Mouse (Mus musculus): ENCODE data around the gene Dnah1. TPM values are rescaled to one million over a fixed set of nuclear protein-coding genes. Genes with fewer than 3 reads are reported as not detected.

The Dnah1 gene
- polyA plus RNA-seq, 1 experiment = 0.02 TPM

GRCm38 (mm10) chr14:31250222-31251083, 73.2 kb downstream of the Dnah1 start:
- TF ChIP-seq MYOG (IDR thresholded peaks at IDR 0.05; ENCODE audit: control insufficient read depth in 1 of 3, insufficient read depth in 1 of 3, insufficient read length in 2 of 3, low read depth in 2 of 3) (no peak), SRF (IDR thresholded peaks at IDR 0.05; ENCODE audit: control insufficient read depth, insufficient read length, low read depth) (no peak)
- H3K4me3 ChIP-seq = peak overlapping the region; percentile 89
- peaks cover 21% of the 10 kb centered on the region for H3K79me2 ChIP-seq (ENCODE audit: control insufficient read depth, insufficient read depth)
- H3ac ChIP-seq (ENCODE audit: control insufficient read depth, insufficient read length) = peak overlapping the region; percentile 69
- H3K27me3 ChIP-seq (ENCODE audit: control insufficient read depth, insufficient read depth, insufficient read length) = no peaks in the 10 kb centered on the region
- H3K4me2 ChIP-seq (ENCODE audit: low read depth) = peak overlapping the region; percentile 76
- H3K36me3 ChIP-seq (ENCODE audit: control insufficient read depth, insufficient read depth) = peaks cover 24% of the 10 kb centered on the region

DNA sequence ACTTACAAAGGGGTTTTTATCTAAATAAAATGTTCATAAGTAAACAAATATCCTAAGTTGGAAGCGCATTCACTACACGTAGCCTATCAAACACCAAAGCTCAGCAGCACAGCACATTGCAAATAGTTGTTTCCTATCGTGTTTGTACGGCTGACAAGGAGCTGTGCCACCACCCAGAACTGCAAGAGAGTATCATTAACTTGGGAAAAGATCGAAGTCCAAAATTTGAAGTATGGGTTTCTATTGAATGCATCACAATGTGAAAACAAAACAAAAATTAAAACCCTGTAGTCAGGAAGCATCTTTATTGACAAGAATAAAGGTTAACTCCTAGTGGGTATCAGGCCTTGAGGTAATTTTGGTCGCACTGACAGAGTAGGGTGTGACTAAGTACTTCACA, 75.3 kb downstream of the Dnah1 start:
- H3K79me2 ChIP-seq (ENCODE audit: control insufficient read depth, insufficient read depth) = peaks cover 20% of the 10 kb centered on the region
- no peak overlapping the region for H3K4me3 ChIP-seq
- TF ChIP-seq MYOG (IDR thresholded peaks at IDR 0.05; ENCODE audit: control insufficient read depth in 1 of 3, insufficient read depth in 1 of 3, insufficient read length in 2 of 3, low read depth in 2 of 3) (no peak), MYOD1 (IDR thresholded peaks at IDR 0.05; ENCODE audit: control insufficient read depth in 1 of 3, insufficient read length in 2 of 3, low read depth in 2 of 3) (no peak), POLR2A (IDR thresholded peaks at IDR 0.05; ENCODE audit: insufficient read length, low read depth) (no peak), USF1 (IDR thresholded peaks at IDR 0.05; ENCODE audit: low read depth) (no peak), TCF12 (IDR thresholded peaks at IDR 0.05; ENCODE audit: insufficient read depth, poor library complexity, severe bottlenecking) (no peak), SRF (IDR thresholded peaks at IDR 0.05; ENCODE audit: control insufficient read depth, insufficient read length, low read depth) (no peak), CEBPB (IDR thresholded peaks at IDR 0.05; ENCODE audit: insufficient read depth, poor library complexity, severe bottlenecking) (no peak), E2F4 (IDR thresholded peaks at IDR 0.05; ENCODE audit: insufficient read depth) (no peak), REST (IDR thresholded peaks at IDR 0.05; ENCODE audit: insufficient read depth, insufficient read length) (no peak)

DNA sequence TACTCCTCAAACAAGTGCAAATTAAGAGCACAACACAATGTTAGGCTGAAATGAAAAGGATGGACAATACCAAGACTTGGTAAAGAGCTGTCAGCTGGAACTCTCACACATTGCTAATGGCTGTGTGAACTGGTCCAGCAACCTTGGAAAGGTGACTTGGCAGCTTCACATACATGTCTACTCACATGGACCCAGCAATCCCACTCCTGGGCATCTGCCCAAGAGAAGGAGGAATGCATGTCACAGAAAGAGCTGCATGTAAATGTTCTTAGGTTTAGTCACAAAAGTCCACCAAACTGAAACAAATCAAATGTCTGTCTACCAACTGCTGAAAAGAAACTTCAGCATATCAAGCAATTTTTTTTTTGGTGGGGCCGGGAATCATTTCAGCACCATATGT, 77.8 kb downstream of the Dnah1 start:
- no peak for TF ChIP-seq USF1 (IDR thresholded peaks at IDR 0.05; ENCODE audit: low read depth)
- TF ChIP-seq POLR2AphosphoS2 (IDR thresholded peaks at IDR 0.05; ENCODE audit: insufficient read length, low read depth) = no peak
- no peak for TF ChIP-seq SRF (IDR thresholded peaks at IDR 0.05; ENCODE audit: control insufficient read depth, insufficient read length, low read depth)
- TF ChIP-seq POLR2A (IDR thresholded peaks at IDR 0.05; ENCODE audit: insufficient read length, low read depth) = no peak
- no peak for TF ChIP-seq E2F4 (IDR thresholded peaks at IDR 0.05; ENCODE audit: insufficient read depth)
- TF ChIP-seq CEBPB (IDR thresholded peaks at IDR 0.05; ENCODE audit: insufficient read depth, poor library complexity, severe bottlenecking) = no peak
- TF ChIP-seq REST (IDR thresholded peaks at IDR 0.05; ENCODE audit: insufficient read depth, insufficient read length) = no peak
- no peak for TF ChIP-seq TCF3 (IDR thresholded peaks at IDR 0.05; ENCODE audit: insufficient read length, low read depth)
- no peak for TF ChIP-seq MAX (IDR thresholded peaks at IDR 0.05; ENCODE audit: low read depth)
- TF ChIP-seq TCF12 (IDR thresholded peaks at IDR 0.05; ENCODE audit: insufficient read depth, poor library complexity, severe bottlenecking) = no peak
- no peak for TF ChIP-seq MYOD1 (IDR thresholded peaks at IDR 0.05; ENCODE audit: control insufficient read depth in 1 of 3, insufficient read length in 2 of 3, low read depth in 2 of 3)
- no peak for TF ChIP-seq MYOG (IDR thresholded peaks at IDR 0.05; ENCODE audit: control insufficient read depth in 1 of 3, insufficient read depth in 1 of 3, insufficient read length in 2 of 3, low read depth in 2 of 3)
- no peak overlapping the region for H3K4me3 ChIP-seq
- no peak overlapping the region for H3ac ChIP-seq (ENCODE audit: control insufficient read depth, insufficient read length)
- no peaks in the 10 kb centered on the region for H3K79me2 ChIP-seq (ENCODE audit: control insufficient read depth, insufficient read depth)
- H3K4me2 ChIP-seq (ENCODE audit: low read depth) = no peak overlapping the region
- no peaks in the 10 kb centered on the region for H3K36me3 ChIP-seq (ENCODE audit: control insufficient read depth, insufficient read depth)
- H3K27me3 ChIP-seq (ENCODE audit: control insufficient read depth, insufficient read depth, insufficient read length) = no peaks in the 10 kb centered on the region

More for the DNA sequence above, 75.3 kb downstream of the Dnah1 start:
- Histone ChIP-seq H3K27me3 (ENCODE audit: control insufficient read depth, insufficient read depth, insufficient read length) (no peaks in the 10 kb centered on the region), H3K4me2 (ENCODE audit: low read depth) (no peak overlapping the region), H3ac (ENCODE audit: control insufficient read depth, insufficient read length) (no peak overlapping the region), H3K36me3 (ENCODE audit: control insufficient read depth, insufficient read depth) (peaks cover 6% of the 10 kb centered on the region)

DNA sequence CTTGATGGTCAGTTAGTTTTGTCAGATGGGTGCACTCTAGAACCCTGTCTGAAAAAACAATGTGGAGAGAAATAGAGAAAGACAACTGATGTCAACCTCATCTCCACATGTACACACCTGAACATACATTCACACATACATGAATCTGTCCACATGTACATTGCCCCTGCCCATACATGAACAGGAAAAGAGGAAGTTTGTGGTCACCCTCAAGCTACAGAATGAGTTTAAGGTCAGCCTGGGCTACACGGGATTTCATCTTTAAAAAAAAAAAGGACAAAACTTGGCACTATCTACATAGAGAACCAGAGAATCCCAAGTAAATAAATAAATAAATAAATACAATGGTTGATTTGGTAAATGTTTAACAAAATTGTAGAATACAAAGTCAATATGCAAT, 78.9 kb downstream of the Dnah1 start:
- Histone ChIP-seq H3K4me2 (ENCODE audit: low read depth) (no peak overlapping the region), H3ac (ENCODE audit: control insufficient read depth, insufficient read length) (no peak overlapping the region), H3K27me3 (ENCODE audit: control insufficient read depth, insufficient read depth, insufficient read length) (no peaks in the 10 kb centered on the region), H3K36me3 (ENCODE audit: control insufficient read depth, insufficient read depth) (no peaks in the 10 kb centered on the region), H3K4me3 (no peak overlapping the region), H3K79me2 (ENCODE audit: control insufficient read depth, insufficient read depth) (no peaks in the 10 kb centered on the region)
- no peak for TF ChIP-seq CEBPB (IDR thresholded peaks at IDR 0.05; ENCODE audit: insufficient read depth, poor library complexity, severe bottlenecking)
- TF ChIP-seq REST (IDR thresholded peaks at IDR 0.05; ENCODE audit: insufficient read depth, insufficient read length) = no peak
- TF ChIP-seq POLR2AphosphoS2 (IDR thresholded peaks at IDR 0.05; ENCODE audit: insufficient read length, low read depth) = no peak
- TF ChIP-seq TCF12 (IDR thresholded peaks at IDR 0.05; ENCODE audit: insufficient read depth, poor library complexity, severe bottlenecking) = no peak
- no peak for TF ChIP-seq POLR2A (IDR thresholded peaks at IDR 0.05; ENCODE audit: insufficient read length, low read depth)
- TF ChIP-seq TCF3 (IDR thresholded peaks at IDR 0.05; ENCODE audit: insufficient read length, low read depth) = no peak
- no peak for TF ChIP-seq MAX (IDR thresholded peaks at IDR 0.05; ENCODE audit: low read depth)
- TF ChIP-seq MYOG (IDR thresholded peaks at IDR 0.05; ENCODE audit: control insufficient read depth in 1 of 3, insufficient read depth in 1 of 3, insufficient read length in 2 of 3, low read depth in 2 of 3) = no peak
- TF ChIP-seq SRF (IDR thresholded peaks at IDR 0.05; ENCODE audit: control insufficient read depth, insufficient read length, low read depth) = no peak
- TF ChIP-seq E2F4 (IDR thresholded peaks at IDR 0.05; ENCODE audit: insufficient read depth) = no peak
- no peak for TF ChIP-seq USF1 (IDR thresholded peaks at IDR 0.05; ENCODE audit: low read depth)
- no peak for TF ChIP-seq MYOD1 (IDR thresholded peaks at IDR 0.05; ENCODE audit: control insufficient read depth in 1 of 3, insufficient read length in 2 of 3, low read depth in 2 of 3)
